Mouse (Mus musculus): ENCODE results near the gene Tln1. TPM values are rescaled to one million over a fixed set of nuclear protein-coding genes. Genes with fewer than 3 reads are reported as not detected.

Gene Tln1
- polyA plus RNA-seq, 1 experiment from 2014 or later, result 84.9 TPM

GRCm38 (mm10) chr4:43580721-43581120, 18.2 kb upstream of the Tln1 start:
- H3K4me1 ChIP-seq (replicated peaks; ENCODE audit: control insufficient read depth, insufficient read depth, low read length), result peaks cover 21% of the 10 kb centered on the region
- no peak for ATAC-seq (ENCODE audit: low read depth)
- no peak overlapping the region for H3K4me3 ChIP-seq (ENCODE audit: low read length)
- H3K4me2 ChIP-seq (ENCODE audit: low read depth, low read length), result no peak overlapping the region
- H3K9me3 ChIP-seq (ENCODE audit: control insufficient read depth, low read length), result no peaks in the 10 kb centered on the region
- H3K36me3 ChIP-seq (ENCODE audit: control insufficient read depth, insufficient read depth, low read length), result peaks cover 25% of the 10 kb centered on the region
- H3K9ac ChIP-seq (ENCODE audit: low read length), result no peak overlapping the region
- 87% methylated on average over 5 of the region's 5 CpGs for WGBS
- no peak overlapping the region for H3K27ac ChIP-seq (ENCODE audit: low read length)
- no peaks in the 10 kb centered on the region for H3K27me3 ChIP-seq (ENCODE audit: control insufficient read depth, insufficient read depth, low read depth, low read length)

GRCm38 (mm10) chr4:43579731-43580130, 17.2 kb upstream of the Tln1 start:
- WGBS, result 70% methylated on average over 6 of the region's 6 CpGs
- Histone ChIP-seq H3K4me3 (ENCODE audit: low read length) (peak overlapping the region; percentile 74), H3K27ac (ENCODE audit: low read length) (no peak overlapping the region), H3K4me2 (ENCODE audit: low read depth, low read length) (peak overlapping the region; percentile 93), H3K9ac (ENCODE audit: low read length) (peak overlapping the region; percentile 90), H3K27me3 (ENCODE audit: control insufficient read depth, insufficient read depth, low read depth, low read length) (no peaks in the 10 kb centered on the region), H3K36me3 (ENCODE audit: control insufficient read depth, insufficient read depth, low read length) (peaks cover 25% of the 10 kb centered on the region), H3K4me1 (replicated peaks; ENCODE audit: control insufficient read depth, insufficient read depth, low read length) (peaks cover 24% of the 10 kb centered on the region), H3K9me3 (ENCODE audit: control insufficient read depth, low read length) (no peaks in the 10 kb centered on the region)
- ATAC-seq (ENCODE audit: low read depth), result no peak

- Histone ChIP-seq H3K27ac (ENCODE audit: low read length) (peak overlapping the region; percentile 89), H3K36me3 (ENCODE audit: control insufficient read depth, insufficient read depth, low read length) (peaks cover 25% of the 10 kb centered on the region), H3K4me2 (ENCODE audit: low read depth, low read length) (peak overlapping the region; percentile 93), H3K4me3 (ENCODE audit: low read length) (peak overlapping the region; percentile 74), H3K27me3 (ENCODE audit: control insufficient read depth, insufficient read depth, low read depth, low read length) (no peaks in the 10 kb centered on the region), H3K9me3 (ENCODE audit: control insufficient read depth, low read length) (no peaks in the 10 kb centered on the region), H3K4me1 (replicated peaks; ENCODE audit: control insufficient read depth, insufficient read depth, low read length) (peaks cover 24% of the 10 kb centered on the region), H3K9ac (ENCODE audit: low read length) (peak overlapping the region; percentile 90)
- WGBS, result 3% methylated on average over 10 of the region's 10 CpGs
- ATAC-seq (ENCODE audit: low read depth), result no peak
Observed at GRCm38 (mm10) chr4:43579256-43579655, 16.8 kb upstream of the Tln1 start.

- WGBS, result under 1% methylated on average over 69 of the region's 76 CpGs
- H3K4me2 ChIP-seq (ENCODE audit: low read depth, low read length), result peak within 1 kb of the TSS; percentile 93
- peak within 1 kb of the TSS; percentile 89 for H3K27ac ChIP-seq (ENCODE audit: low read length)
- H3K9me3 ChIP-seq (ENCODE audit: control insufficient read depth, low read length), result no peaks in the 10 kb centered on the region
- H3K4me1 ChIP-seq (replicated peaks; ENCODE audit: control insufficient read depth, insufficient read depth, low read length), result peaks cover 24% of the 10 kb centered on the region
- H3K9ac ChIP-seq (ENCODE audit: low read length), result peak within 1 kb of the TSS; percentile 90
- peak within 1 kb of the TSS; percentile 74 for H3K4me3 ChIP-seq (ENCODE audit: low read length)
- peak; percentile 98 for ATAC-seq (ENCODE audit: low read depth)
- H3K27me3 ChIP-seq (ENCODE audit: control insufficient read depth, insufficient read depth, low read depth, low read length), result no peaks in the 10 kb centered on the region
- peaks cover 24% of the 10 kb centered on the region for H3K36me3 ChIP-seq (ENCODE audit: control insufficient read depth, insufficient read depth, low read length)
Observed at GRCm38 (mm10) chr4:43578376-43579204, 16.1 kb upstream of the Tln1 start, which contains the start of the genes Rgp1 and Gba2. Gene Rgp1 (plus strand): TSS chr4:43578715. Gene Gba2 (minus strand): TSS chr4:43578873.

GRCm38 (mm10) chr4:43577237-43577881, 14.9 kb upstream of the Tln1 start:
- peaks cover 21% of the 10 kb centered on the region for H3K36me3 ChIP-seq (ENCODE audit: control insufficient read depth, insufficient read depth, low read length)
- H3K4me2 ChIP-seq (ENCODE audit: low read depth, low read length), result peak overlapping the region; percentile 93
- no peak for ATAC-seq (ENCODE audit: low read depth)
- H3K27me3 ChIP-seq (ENCODE audit: control insufficient read depth, insufficient read depth, low read depth, low read length), result no peaks in the 10 kb centered on the region
- H3K9me3 ChIP-seq (ENCODE audit: control insufficient read depth, low read length), result no peaks in the 10 kb centered on the region
- peak overlapping the region; percentile 90 for H3K9ac ChIP-seq (ENCODE audit: low read length)
- H3K27ac ChIP-seq (ENCODE audit: low read length), result no peak overlapping the region
- H3K4me3 ChIP-seq (ENCODE audit: low read length), result peak overlapping the region; percentile 74
- 32% methylated on average over 8 of the region's 8 CpGs for WGBS
- peaks cover 24% of the 10 kb centered on the region for H3K4me1 ChIP-seq (replicated peaks; ENCODE audit: control insufficient read depth, insufficient read depth, low read length)

GRCm38 (mm10) chr4:43575356-43575755, 12.9 kb upstream of the Tln1 start:
- Histone ChIP-seq H3K4me1 (replicated peaks; ENCODE audit: control insufficient read depth, insufficient read depth, low read length) (peaks cover 24% of the 10 kb centered on the region), H3K4me3 (ENCODE audit: low read length) (no peak overlapping the region), H3K9me3 (ENCODE audit: control insufficient read depth, low read length) (no peaks in the 10 kb centered on the region), H3K4me2 (ENCODE audit: low read depth, low read length) (no peak overlapping the region; the same call in 1 of the 2 replicates), H3K9ac (ENCODE audit: low read length) (no peak overlapping the region), H3K27me3 (ENCODE audit: control insufficient read depth, insufficient read depth, low read depth, low read length) (no peaks in the 10 kb centered on the region), H3K27ac (ENCODE audit: low read length) (no peak overlapping the region), H3K36me3 (ENCODE audit: control insufficient read depth, insufficient read depth, low read length) (peaks cover 14% of the 10 kb centered on the region; the same call in 1 of the 2 replicates)
- ATAC-seq (ENCODE audit: low read depth), result no peak
- WGBS, result 73% methylated on average over 2 of the region's 2 CpGs

- Histone ChIP-seq H3K36me3 (ENCODE audit: control insufficient read depth, insufficient read depth, low read length) (peaks cover 24% of the 10 kb centered on the region), H3K9ac (ENCODE audit: low read length) (no peak overlapping the region), H3K27me3 (ENCODE audit: control insufficient read depth, insufficient read depth, low read depth, low read length) (no peaks in the 10 kb centered on the region), H3K4me2 (ENCODE audit: low read depth, low read length) (no peak overlapping the region), H3K4me1 (replicated peaks; ENCODE audit: control insufficient read depth, insufficient read depth, low read length) (peaks cover 17% of the 10 kb centered on the region), H3K27ac (ENCODE audit: low read length) (no peak overlapping the region), H3K4me3 (ENCODE audit: low read length) (no peak overlapping the region), H3K9me3 (ENCODE audit: control insufficient read depth, low read length) (no peaks in the 10 kb centered on the region)
- no peak for ATAC-seq (ENCODE audit: low read depth)
- WGBS, result 87% methylated on average over 4 of the region's 4 CpGs
Observed at GRCm38 (mm10) chr4:43573561-43573960, 11.1 kb upstream of the Tln1 start.

GRCm38 (mm10) chr4:43571395-43572045, 9.0 kb upstream of the Tln1 start:
- no peak overlapping the region for H3K4me3 ChIP-seq (ENCODE audit: low read length)
- peaks cover 44% of the 10 kb centered on the region for H3K36me3 ChIP-seq (ENCODE audit: control insufficient read depth, insufficient read depth, low read length)
- no peak for ATAC-seq (ENCODE audit: low read depth)
- no peak overlapping the region for H3K27ac ChIP-seq (ENCODE audit: low read length)
- 77% methylated on average over 6 of the region's 6 CpGs for WGBS
- no peak overlapping the region for H3K4me2 ChIP-seq (ENCODE audit: low read depth, low read length)
- no peaks in the 10 kb centered on the region for H3K9me3 ChIP-seq (ENCODE audit: control insufficient read depth, low read length)
- H3K27me3 ChIP-seq (ENCODE audit: control insufficient read depth, insufficient read depth, low read depth, low read length), result no peaks in the 10 kb centered on the region
- peaks cover 3% of the 10 kb centered on the region; the same call in 1 of the 2 replicates for H3K4me1 ChIP-seq (replicated peaks; ENCODE audit: control insufficient read depth, insufficient read depth, low read length)
- H3K9ac ChIP-seq (ENCODE audit: low read length), result no peak overlapping the region

- Histone ChIP-seq H3K4me1 (replicated peaks; ENCODE audit: control insufficient read depth, insufficient read depth, low read length) (peaks cover 12% of the 10 kb centered on the region), H3K9ac (ENCODE audit: low read length) (no peak overlapping the region), H3K4me2 (ENCODE audit: low read depth, low read length) (no peak overlapping the region), H3K36me3 (ENCODE audit: control insufficient read depth, insufficient read depth, low read length) (peaks cover 56% of the 10 kb centered on the region), H3K27me3 (ENCODE audit: control insufficient read depth, insufficient read depth, low read depth, low read length) (no peaks in the 10 kb centered on the region), H3K9me3 (ENCODE audit: control insufficient read depth, low read length) (no peaks in the 10 kb centered on the region), H3K27ac (ENCODE audit: low read length) (no peak overlapping the region), H3K4me3 (ENCODE audit: low read length) (no peak overlapping the region)
- no peak for ATAC-seq (ENCODE audit: low read depth)
- WGBS, result 90% methylated on average over 9 of the region's 9 CpGs
Observed at GRCm38 (mm10) chr4:43567140-43567539, 4.6 kb upstream of the Tln1 start.

Data from lung, embryonic 16.5 days (tissue).